Mouse (Mus musculus) C2C12 (cell line): ENCODE measurements around the gene Nlgn1. TPM values are rescaled to one million over a fixed set of nuclear protein-coding genes. Genes with fewer than 3 reads are reported as not detected.

Experiments
- H3K27me3 ChIP-seq: one replicate; pipeline ENCODE4 v1.6.1; 2011; ENCODE audit not compliant: control insufficient read depth, insufficient read depth, insufficient read length
- H3K36me3 ChIP-seq: one replicate; pipeline ENCODE4 v1.6.1; 2011; ENCODE audit not compliant: control insufficient read depth, insufficient read depth
- H3K4me3 ChIP-seq: one replicate; pipeline ENCODE4 v1.5.1; 2011; ENCODE audit warnings: mild to moderate bottlenecking, control low read depth; ENCODE audit not compliant: poor library complexity, insufficient read depth, severe bottlenecking
- H3K79me2 ChIP-seq: one replicate; pipeline ENCODE4 v1.6.1; 2011; ENCODE audit not compliant: control insufficient read depth, insufficient read depth
- H3K79me3 ChIP-seq: one replicate; pipeline ENCODE4 v1.6.1; 2011; ENCODE audit warnings: low read depth, control low read depth
- H3ac ChIP-seq: one replicate; pipeline ENCODE3; 2011; ENCODE audit warnings: low read depth; ENCODE audit not compliant: control insufficient read depth, insufficient read length
- CEBPB ChIP-seq: IDR thresholded peaks from one replicate; pipeline ENCODE4 v1.6.1; 2011; ENCODE audit warnings: low read depth, mild to moderate bottlenecking, control low read depth, moderate library complexity
- CTCF ChIP-seq: IDR thresholded peaks from one replicate; pipeline ENCODE4 v1.5.1; 2011; ENCODE audit not compliant: control insufficient read depth, insufficient read depth, insufficient read length
- FOSL1 ChIP-seq: IDR thresholded peaks from one replicate; pipeline ENCODE4 v1.8.0; 2011; ENCODE audit warnings: mild to moderate bottlenecking, low read length; ENCODE audit not compliant: poor library complexity, insufficient read depth, severe bottlenecking
- MAX ChIP-seq: IDR thresholded peaks from one replicate; pipeline ENCODE4 v1.6.1; 2011; ENCODE audit warnings: mild to moderate bottlenecking, control low read depth
- MYOD1 ChIP-seq: IDR thresholded peaks from one replicate; pipeline ENCODE4 v1.6.1; 2011; ENCODE audit warnings: low read depth; ENCODE audit not compliant: control insufficient read depth, insufficient read length
- MYOG ChIP-seq: IDR thresholded peaks from one replicate; pipeline ENCODE4 v1.6.1; 2011; ENCODE audit not compliant: control insufficient read depth, insufficient read length; ENCODE audit errors: extremely low read depth
- USF1 ChIP-seq: IDR thresholded peaks from one replicate; pipeline ENCODE4 v1.6.1; 2011; ENCODE audit warnings: low read depth, mild to moderate bottlenecking, control low read depth, moderate library complexity
- polyA plus RNA-seq: library from polyadenylated mRNA; unstranded; fragments of >200 nt; fragmentation: generic; extraction: Trizol; gene quantifications from one replicate; pipeline ENCODE4 v1.2.1, GENCODE M21; 2012; ENCODE audit warnings: missing spikeins

The Nlgn1 gene
- polyA plus RNA-seq, 1 experiment, result not detected

DNA sequence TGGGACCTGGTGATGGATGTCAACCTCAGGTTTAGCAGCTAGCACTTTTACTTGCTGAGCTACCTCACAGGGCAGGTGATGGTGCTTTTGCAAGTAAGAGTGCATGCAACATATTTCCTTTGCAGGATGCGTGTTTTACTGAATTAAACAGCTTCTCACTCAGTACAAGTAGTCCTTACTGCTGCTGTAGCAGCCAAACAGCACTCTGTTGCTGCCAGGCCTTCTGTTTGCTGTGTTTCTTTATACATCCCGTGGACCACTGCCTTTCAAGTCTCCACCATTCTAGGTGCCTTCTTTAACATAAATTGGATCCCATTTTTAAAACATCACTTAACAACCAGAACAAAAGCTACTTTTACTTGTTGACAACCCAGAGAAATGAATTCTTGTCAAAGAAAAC lies 502.0 kb downstream of the Nlgn1 start:
- Histone ChIP-seq H3ac (no peak overlapping the region), H3K36me3 (no peaks in the 10 kb centered on the region), H3K79me2 (no peaks in the 10 kb centered on the region), H3K79me3 (no peaks in the 10 kb centered on the region), H3K27me3 (no peaks in the 10 kb centered on the region), H3K4me3 (no peak overlapping the region)
- TF ChIP-seq MAX (no peak), FOSL1 (no peak), MYOG (no peak), CTCF (no peak), USF1 (no peak)

DNA sequence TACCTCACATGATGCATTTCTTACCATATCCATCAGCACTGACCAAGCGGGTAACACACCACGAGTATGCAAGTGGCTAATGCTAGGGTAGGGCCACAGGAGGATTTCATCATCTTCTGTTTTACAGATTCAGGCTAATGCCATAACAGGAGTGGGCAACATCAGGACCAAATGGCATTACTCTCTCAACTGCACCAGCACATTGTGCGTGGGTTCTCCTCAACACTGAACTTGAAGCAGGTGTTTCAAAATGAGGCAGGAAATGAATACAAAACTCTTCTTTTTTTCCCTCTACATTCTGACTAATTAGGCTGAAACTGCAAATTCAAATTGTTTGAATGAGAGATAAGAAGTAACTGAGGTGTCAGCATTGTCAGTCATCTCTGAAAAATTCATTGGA lies 518.9 kb downstream of the Nlgn1 start:
- Histone ChIP-seq H3K27me3 (no peaks in the 10 kb centered on the region), H3ac (no peak overlapping the region), H3K79me3 (no peaks in the 10 kb centered on the region), H3K4me3 (no peak overlapping the region), H3K36me3 (no peaks in the 10 kb centered on the region), H3K79me2 (no peaks in the 10 kb centered on the region)
- TF ChIP-seq CEBPB (no peak), MYOG (no peak), USF1 (no peak)

- H3K36me3 ChIP-seq, result no peaks in the 10 kb centered on the region
- no peaks in the 10 kb centered on the region for H3K79me3 ChIP-seq
- H3K79me2 ChIP-seq, result no peaks in the 10 kb centered on the region
- H3K27me3 ChIP-seq, result no peaks in the 10 kb centered on the region
- TF ChIP-seq MAX (no peak), CTCF (no peak), FOSL1 (no peak), CEBPB (no peak), MYOG (no peak), MYOD1 (no peak), USF1 (no peak)
- no peak overlapping the region for H3ac ChIP-seq
- H3K4me3 ChIP-seq, result no peak overlapping the region
These were observed 524.7 kb downstream of the Nlgn1 start for GRCm38 (mm10) chr3:25807559-25807958.

DNA sequence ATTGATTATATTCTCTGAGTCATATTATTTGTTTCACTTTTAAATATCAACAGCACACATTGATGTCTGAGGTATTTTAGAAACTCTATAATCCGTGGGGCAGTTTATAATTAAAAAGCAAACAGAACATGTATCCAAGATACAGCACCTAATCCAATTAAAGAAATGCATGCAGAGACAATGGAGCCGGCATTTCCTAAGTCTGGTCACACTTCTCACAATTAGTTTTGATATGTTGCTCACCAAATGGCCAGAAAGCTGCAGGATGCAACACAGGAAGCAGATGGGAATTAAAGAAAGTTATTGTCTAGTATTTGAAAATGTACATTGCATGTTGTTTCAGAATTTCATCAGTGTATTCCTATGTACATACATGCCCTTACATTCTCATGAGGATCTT lies 550.6 kb downstream of the Nlgn1 start:
- Histone ChIP-seq H3K36me3 (no peaks in the 10 kb centered on the region), H3K27me3 (no peaks in the 10 kb centered on the region), H3K4me3 (no peak overlapping the region), H3ac (no peak overlapping the region), H3K79me3 (no peaks in the 10 kb centered on the region), H3K79me2 (no peaks in the 10 kb centered on the region)
- TF ChIP-seq FOSL1 (no peak), CEBPB (no peak), MAX (no peak), USF1 (no peak), MYOD1 (no peak), CTCF (no peak), MYOG (no peak)

DNA sequence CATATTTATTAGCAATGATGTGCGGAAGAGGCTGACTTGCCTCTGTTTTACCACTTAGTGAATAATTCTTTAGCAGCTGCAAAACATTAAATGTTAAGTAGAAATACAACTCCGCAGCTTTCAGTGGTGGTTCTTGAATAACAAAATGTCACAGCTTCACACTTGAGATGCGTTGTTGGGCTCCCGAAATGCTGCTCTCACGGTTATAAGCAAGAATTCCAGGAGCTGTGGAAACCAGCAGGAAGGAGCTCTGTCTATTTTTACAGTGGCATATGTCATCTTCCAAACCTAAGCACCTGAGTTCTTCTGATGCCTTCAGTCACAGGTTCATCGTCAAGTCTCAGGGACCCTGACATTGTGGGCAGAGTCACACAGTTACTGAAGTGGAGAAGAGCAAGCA lies 556.8 kb downstream of the Nlgn1 start:
- Histone ChIP-seq H3K4me3 (no peak overlapping the region), H3K27me3 (no peaks in the 10 kb centered on the region), H3K79me2 (no peaks in the 10 kb centered on the region), H3ac (no peak overlapping the region), H3K79me3 (no peaks in the 10 kb centered on the region), H3K36me3 (no peaks in the 10 kb centered on the region)
- TF ChIP-seq MYOD1 (no peak), USF1 (no peak), CEBPB (no peak), MYOG (no peak), MAX (no peak), FOSL1 (no peak), CTCF (no peak)

DNA sequence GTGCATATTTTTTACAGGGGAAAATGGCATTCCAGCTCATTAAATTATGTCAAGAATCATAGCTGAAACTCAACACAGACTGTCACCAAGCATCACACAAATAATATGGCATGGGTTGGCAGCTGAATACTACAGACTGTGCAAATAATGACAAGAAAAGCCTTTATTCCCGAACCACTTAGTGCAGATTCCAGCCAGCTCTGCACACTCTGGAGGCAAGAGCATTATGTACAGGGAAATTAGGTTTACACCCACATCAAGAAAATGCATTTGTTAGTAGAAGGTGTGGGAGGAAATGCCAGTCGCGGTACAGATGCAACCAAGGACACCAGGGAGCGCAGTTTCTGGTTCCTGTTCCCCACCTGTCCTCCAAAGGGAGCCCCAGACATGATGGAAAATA lies 558.4 kb downstream of the Nlgn1 start:
- Histone ChIP-seq H3ac (no peak overlapping the region), H3K36me3 (no peaks in the 10 kb centered on the region), H3K4me3 (no peak overlapping the region), H3K27me3 (no peaks in the 10 kb centered on the region), H3K79me3 (no peaks in the 10 kb centered on the region), H3K79me2 (no peaks in the 10 kb centered on the region)
- no peak for TF ChIP-seq MYOD1
- no peak for TF ChIP-seq FOSL1
- TF ChIP-seq USF1, result no peak
- TF ChIP-seq CEBPB, result no peak
- TF ChIP-seq MYOG, result no peak
- no peak for TF ChIP-seq CTCF
- no peak for TF ChIP-seq MAX
